Mouse (Mus musculus) limb, embryonic 12.5 days (tissue): ENCODE data around the gene P3h2. TPM values are rescaled to one million over a fixed set of nuclear protein-coding genes. Genes with fewer than 3 reads are reported as not detected.

Source experiments
- ATAC-seq: fragments of 200-750 bp; cut with Nextera tagmentation; 2 replicates; pipeline ENCODE4 v1.8.0; 2017; ENCODE audit warnings: low read depth, moderate TSS enrichment; ENCODE audit not compliant: insufficient number of reproducible peaks, insufficient read depth, low FRiP score, low TSS enrichment
- H3K27ac ChIP-seq: fragments of 300-500 bp; sonication (generic); 2 replicates; pipeline ENCODE4 v1.5.1; 2016; ENCODE audit warnings: mild to moderate bottlenecking, moderate library complexity
- H3K27me3 ChIP-seq: fragments of 300-500 bp; sonication (generic); 2 replicates; pipeline ENCODE4 v1.6.1; 2016; ENCODE audit warnings: mild to moderate bottlenecking, moderate library complexity
- H3K36me3 ChIP-seq: fragments of 300-500 bp; sonication (generic); 2 replicates; pipeline ENCODE4 v1.6.1; 2016; ENCODE audit warnings: mild to moderate bottlenecking, moderate library complexity
- H3K4me1 ChIP-seq: fragments of 300-500 bp; sonication (generic); replicated peaks from 2 replicates; pipeline ENCODE4 v1.6.1; 2016
- H3K4me2 ChIP-seq: fragments of 300-500 bp; sonication (generic); 2 replicates; pipeline ENCODE4 v1.6.1; 2016; ENCODE audit warnings: mild to moderate bottlenecking, moderate library complexity
- H3K4me3 ChIP-seq: fragments of 300-500 bp; sonication (generic); replicated peaks from 2 replicates; pipeline ENCODE4 v1.5.1; 2016; ENCODE audit warnings: mild to moderate bottlenecking
- H3K9ac ChIP-seq: fragments of 300-500 bp; sonication (generic); replicated peaks from 2 replicates; pipeline ENCODE4 v1.6.1; 2016; ENCODE audit warnings: mild to moderate bottlenecking, moderate library complexity
- H3K9me3 ChIP-seq: fragments of 300-500 bp; sonication (generic); 2 replicates; pipeline ENCODE4 v1.6.1; 2016; ENCODE audit warnings: mild to moderate bottlenecking, moderate library complexity
- WGBS: fragments of 180-500 bp; shearing (Covaris S2); methylation state at CpG from one replicate; pipeline ENCODE4 v1.1.7; 2016; 5-methylcytosine and 5-hydroxymethylcytosine counted together
- polyA plus RNA-seq: library from polyadenylated mRNA; unstranded; fragments of >200 nt; fragmentation: Nextera tagmentation; extraction: Ambion mirVana; gene quantifications from 2 replicates; pipeline ENCODE4 v1.2.1, GENCODE M21; 2016

P3h2 gene
- polyA plus RNA-seq, 1 experiment from 2014 or later, result 2.0 TPM

DNA sequence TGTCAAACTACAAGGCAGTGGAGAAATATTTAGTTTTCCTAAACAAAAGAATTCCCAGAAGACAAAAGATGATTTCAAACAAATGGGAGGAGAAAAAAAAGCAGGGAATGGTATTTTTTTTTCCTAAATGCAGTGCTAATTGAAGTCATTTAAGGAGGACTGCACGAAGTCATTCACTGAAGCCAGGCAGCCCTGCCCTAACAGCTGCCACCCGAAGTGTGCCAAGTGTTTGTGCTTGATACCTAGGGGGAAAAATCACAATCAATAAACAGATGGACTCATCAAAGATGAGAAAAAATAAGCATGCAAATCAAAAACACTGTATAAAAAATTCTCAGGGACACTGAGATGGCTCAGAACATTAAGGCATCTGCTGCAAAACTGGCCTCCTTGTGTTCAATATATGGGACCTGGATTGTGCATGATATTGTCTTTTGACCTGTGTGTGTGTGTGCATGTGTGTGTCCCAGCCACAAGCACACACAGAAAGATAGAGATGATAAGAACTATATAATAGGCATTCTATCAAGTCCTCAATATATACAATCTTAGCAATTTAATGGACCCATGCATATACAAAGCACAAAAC lies 76.1 kb downstream of the P3h2 start:
- Histone ChIP-seq H3K4me1 (peaks cover 4% of the 10 kb centered on the region), H3K27me3 (no peaks in the 10 kb centered on the region), H3K27ac (no peak overlapping the region), H3K36me3 (no peaks in the 10 kb centered on the region), H3K9me3 (no peaks in the 10 kb centered on the region), H3K9ac (no peak overlapping the region), H3K4me2 (no peak overlapping the region), H3K4me3 (no peak overlapping the region)
- WGBS, result 77% methylated on average over 2 of the region's 2 CpGs
- no peak for ATAC-seq

DNA sequence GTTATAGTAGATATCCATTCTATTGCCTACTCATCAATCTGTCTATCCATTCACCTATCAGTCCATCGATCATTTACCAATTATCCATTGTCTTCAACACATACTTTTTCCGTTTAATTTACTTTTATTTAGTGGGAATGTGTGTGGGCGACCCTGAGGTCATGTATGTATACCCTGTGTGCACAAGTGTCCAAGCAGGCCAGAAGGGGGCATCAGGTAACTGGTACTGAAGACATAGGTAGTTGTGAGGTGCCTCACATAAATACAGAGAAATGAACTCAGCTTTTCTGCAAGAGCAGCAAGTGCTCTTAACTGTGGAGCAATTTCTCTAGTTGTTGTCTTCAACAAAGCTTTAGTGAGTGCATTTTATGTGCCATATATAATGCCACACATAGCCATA lies 79.2 kb downstream of the P3h2 start:
- ATAC-seq, result no peak
- Histone ChIP-seq H3K4me2 (no peak overlapping the region), H3K4me1 (peaks cover 16% of the 10 kb centered on the region), H3K4me3 (no peak overlapping the region), H3K27me3 (no peaks in the 10 kb centered on the region), H3K36me3 (no peaks in the 10 kb centered on the region), H3K27ac (no peak overlapping the region), H3K9me3 (no peaks in the 10 kb centered on the region), H3K9ac (no peak overlapping the region)
- 78% methylated on average over 3 of the region's 3 CpGs for WGBS

DNA sequence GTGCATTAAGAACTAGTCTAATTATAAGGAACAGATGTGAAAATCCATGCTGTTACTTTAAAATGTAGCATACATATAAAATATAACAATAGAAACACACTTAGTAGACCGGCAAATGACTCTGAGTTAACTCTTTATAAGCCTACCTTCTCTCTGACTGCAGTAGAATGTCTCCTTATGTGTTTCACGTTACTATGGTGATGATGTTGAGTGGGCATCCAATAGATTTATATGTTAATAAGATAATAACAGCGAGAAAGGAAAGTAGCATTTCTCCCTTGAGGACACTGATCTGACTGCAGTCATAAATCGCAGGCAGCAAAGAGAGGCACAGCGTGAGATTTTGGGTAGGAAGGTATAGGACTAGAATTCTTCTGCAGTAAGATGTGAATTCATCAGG lies 81.0 kb downstream of the P3h2 start:
- Histone ChIP-seq H3K9ac (no peak overlapping the region), H3K4me3 (no peak overlapping the region), H3K4me1 (peaks cover 16% of the 10 kb centered on the region), H3K27ac (no peak overlapping the region), H3K4me2 (no peak overlapping the region), H3K9me3 (no peaks in the 10 kb centered on the region), H3K27me3 (no peaks in the 10 kb centered on the region), H3K36me3 (no peaks in the 10 kb centered on the region)
- no peak for ATAC-seq
- 68% methylated on average over 5 of the region's 5 CpGs for WGBS

DNA sequence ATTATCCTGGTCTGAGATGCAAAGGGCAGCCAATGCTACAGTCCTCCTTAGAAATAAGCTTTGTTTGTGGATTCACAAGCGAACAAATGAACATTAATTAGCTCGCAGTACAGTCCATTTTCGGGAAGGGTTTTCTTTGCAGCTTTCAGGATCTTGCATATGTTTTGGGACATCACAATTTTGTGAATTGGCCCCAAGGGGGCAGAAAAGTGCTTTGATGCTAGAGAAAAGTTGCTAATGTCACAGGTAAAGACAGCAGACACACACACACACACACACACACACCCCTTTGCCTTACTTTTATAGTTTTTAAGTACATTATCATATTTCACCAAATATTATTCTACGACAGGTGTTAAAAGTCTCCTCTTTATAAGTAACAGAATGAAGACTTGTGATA lies 82.2 kb downstream of the P3h2 start:
- H3K27ac ChIP-seq, result no peak overlapping the region
- peaks cover 16% of the 10 kb centered on the region for H3K4me1 ChIP-seq
- no peak overlapping the region for H3K4me3 ChIP-seq
- ATAC-seq, result no peak
- 80% methylated on average over 4 of the region's 4 CpGs for WGBS
- H3K27me3 ChIP-seq, result no peaks in the 10 kb centered on the region
- H3K9me3 ChIP-seq, result no peaks in the 10 kb centered on the region
- no peak overlapping the region for H3K9ac ChIP-seq
- H3K4me2 ChIP-seq, result no peak overlapping the region
- no peaks in the 10 kb centered on the region for H3K36me3 ChIP-seq

DNA sequence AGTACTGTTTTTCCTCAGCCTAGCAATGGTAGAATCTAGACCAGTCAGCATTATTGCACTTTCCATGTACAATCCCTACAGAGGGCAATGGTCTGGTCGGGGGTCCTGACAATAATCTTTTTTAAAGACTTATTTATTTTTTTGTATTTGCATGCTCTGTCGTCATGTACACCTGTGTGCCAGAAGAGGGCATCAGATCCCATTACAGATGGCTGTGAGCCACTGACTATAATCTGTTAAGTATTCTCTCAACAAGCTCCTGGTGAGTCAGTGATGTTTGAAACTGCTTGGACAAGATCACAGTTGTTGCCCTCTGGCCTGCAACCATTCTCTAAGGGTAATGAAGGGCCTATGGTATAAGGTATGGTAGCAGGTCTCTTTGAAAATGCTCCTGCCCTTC lies 83.8 kb downstream of the P3h2 start:
- no peak overlapping the region for H3K4me2 ChIP-seq
- H3K27ac ChIP-seq, result no peak overlapping the region
- H3K36me3 ChIP-seq, result no peaks in the 10 kb centered on the region
- H3K9ac ChIP-seq, result no peak overlapping the region
- 62% methylated on average over 2 of the region's 2 CpGs for WGBS
- ATAC-seq, result no peak
- no peak overlapping the region for H3K4me3 ChIP-seq
- no peaks in the 10 kb centered on the region for H3K27me3 ChIP-seq
- no peaks in the 10 kb centered on the region for H3K9me3 ChIP-seq
- H3K4me1 ChIP-seq, result peaks cover 16% of the 10 kb centered on the region

DNA sequence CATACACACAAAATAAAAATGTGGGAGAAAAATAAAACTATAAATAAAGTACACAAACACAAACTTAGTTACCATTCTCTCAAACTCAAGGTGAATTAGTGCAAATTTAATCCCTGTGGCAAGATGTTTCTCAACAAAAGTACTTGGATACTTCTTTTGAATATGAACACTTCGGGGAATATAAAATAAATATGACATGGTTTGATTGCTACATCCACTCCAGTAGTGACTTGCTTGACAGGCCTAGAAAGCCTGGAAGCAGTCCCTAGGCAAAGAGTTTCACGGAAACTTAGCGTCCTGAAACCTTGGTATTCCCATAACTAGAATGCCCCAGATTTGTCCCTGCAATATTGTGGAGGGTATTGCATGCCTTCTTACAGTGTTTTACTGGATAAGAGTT lies 99.8 kb downstream of the P3h2 start:
- Histone ChIP-seq H3K4me2 (no peak overlapping the region), H3K4me3 (no peak overlapping the region), H3K9ac (no peak overlapping the region), H3K9me3 (no peaks in the 10 kb centered on the region), H3K27me3 (no peaks in the 10 kb centered on the region), H3K36me3 (no peaks in the 10 kb centered on the region), H3K27ac (no peak overlapping the region), H3K4me1 (no peaks in the 10 kb centered on the region)
- ATAC-seq, result no peak
- 93% methylated on average over 3 of the region's 3 CpGs for WGBS

DNA sequence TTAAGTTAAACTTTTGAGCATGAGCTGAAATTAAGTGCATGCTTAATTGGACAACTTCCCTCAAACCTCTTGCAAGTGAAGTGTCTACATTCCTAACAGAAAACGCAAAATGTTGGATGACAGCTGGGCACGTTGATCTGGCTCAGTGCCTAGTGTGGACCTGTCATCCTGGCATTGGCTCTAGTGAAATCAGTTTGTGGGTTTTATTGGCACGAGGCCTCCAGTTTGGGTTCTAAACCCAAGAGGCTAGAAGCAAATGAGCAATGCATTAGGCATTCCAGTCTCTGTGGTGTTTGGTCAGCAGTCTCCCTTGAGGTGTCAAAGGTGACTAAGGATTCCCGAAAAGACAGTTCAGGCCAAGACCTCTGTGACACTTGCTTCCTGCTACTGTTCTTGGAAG lies 102.3 kb downstream of the P3h2 start:
- 78% methylated on average over 4 of the region's 4 CpGs for WGBS
- no peak for ATAC-seq
- H3K36me3 ChIP-seq, result no peaks in the 10 kb centered on the region

DNA sequence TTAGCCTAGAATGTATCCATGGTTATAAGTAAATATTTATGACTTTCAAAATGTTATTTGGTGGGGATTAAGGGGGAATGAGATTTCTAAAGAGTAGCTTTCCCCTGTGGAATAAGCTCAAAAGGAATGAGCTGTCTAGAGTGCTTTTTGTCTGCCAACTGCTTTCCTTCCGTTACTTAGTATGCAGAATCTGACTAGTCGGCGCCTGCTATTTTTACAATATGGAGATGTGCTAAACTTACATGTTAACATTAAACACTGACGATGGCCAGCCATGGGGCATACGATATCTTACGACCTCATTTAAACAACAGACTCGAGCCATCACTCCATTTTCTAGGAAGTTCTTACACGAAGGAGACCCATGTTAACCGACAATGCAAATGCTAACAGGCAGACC lies 102.7 kb downstream of the P3h2 start:
- H3K27me3 ChIP-seq, result no peaks in the 10 kb centered on the region
- no peak overlapping the region for H3K9ac ChIP-seq
- no peak overlapping the region for H3K4me2 ChIP-seq
- H3K36me3 ChIP-seq, result no peaks in the 10 kb centered on the region
- no peak overlapping the region for H3K4me3 ChIP-seq
- H3K4me1 ChIP-seq, result no peaks in the 10 kb centered on the region
- H3K27ac ChIP-seq, result no peak overlapping the region
- H3K9me3 ChIP-seq, result no peaks in the 10 kb centered on the region
- no peak for ATAC-seq
- 82% methylated on average over 9 of the region's 9 CpGs for WGBS

More for the DNA sequence above, 102.3 kb downstream of the P3h2 start:
- no peak overlapping the region for H3K9ac ChIP-seq
- no peak overlapping the region for H3K4me2 ChIP-seq
- no peaks in the 10 kb centered on the region for H3K27me3 ChIP-seq
- H3K27ac ChIP-seq, result no peak overlapping the region
- H3K9me3 ChIP-seq, result no peaks in the 10 kb centered on the region
- H3K4me3 ChIP-seq, result no peak overlapping the region
- no peaks in the 10 kb centered on the region for H3K4me1 ChIP-seq

DNA sequence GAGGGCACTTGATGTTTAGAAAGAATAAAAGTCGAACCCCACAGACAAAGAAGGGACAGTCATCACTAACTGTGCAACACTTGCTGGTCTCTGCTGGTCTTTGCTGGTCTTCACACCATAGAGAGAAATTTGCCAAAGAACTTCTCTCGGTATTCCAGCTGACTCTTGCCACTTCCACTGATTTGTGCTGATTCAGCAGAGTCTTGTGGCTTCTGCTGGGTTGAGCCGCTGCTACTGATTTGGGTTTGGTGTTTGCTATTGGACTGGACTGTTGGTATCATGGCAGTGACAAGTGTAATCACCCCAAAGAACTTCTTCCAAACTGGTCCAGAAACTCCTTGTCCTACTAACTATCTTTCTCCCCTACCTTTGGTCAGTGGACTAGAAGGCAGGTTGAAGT lies 111.0 kb downstream of the P3h2 start:
- no peak overlapping the region for H3K4me3 ChIP-seq
- 0 out of 2 replicates have a peak, but pooled peaks cover 3% of the 10 kb centered on the region for H3K36me3 ChIP-seq
- H3K4me2 ChIP-seq, result no peak overlapping the region
- 89% methylated on average over 3 of the region's 3 CpGs for whole genome bisulfite sequencing
- H3K4me1 ChIP-seq, result no peaks in the 10 kb centered on the region
- H3K9me3 ChIP-seq, result no peaks in the 10 kb centered on the region
- H3K9ac ChIP-seq, result no peak overlapping the region
- H3K27ac ChIP-seq, result no peak overlapping the region
- ATAC-seq, result no peak
- H3K27me3 ChIP-seq, result no peaks in the 10 kb centered on the region

DNA sequence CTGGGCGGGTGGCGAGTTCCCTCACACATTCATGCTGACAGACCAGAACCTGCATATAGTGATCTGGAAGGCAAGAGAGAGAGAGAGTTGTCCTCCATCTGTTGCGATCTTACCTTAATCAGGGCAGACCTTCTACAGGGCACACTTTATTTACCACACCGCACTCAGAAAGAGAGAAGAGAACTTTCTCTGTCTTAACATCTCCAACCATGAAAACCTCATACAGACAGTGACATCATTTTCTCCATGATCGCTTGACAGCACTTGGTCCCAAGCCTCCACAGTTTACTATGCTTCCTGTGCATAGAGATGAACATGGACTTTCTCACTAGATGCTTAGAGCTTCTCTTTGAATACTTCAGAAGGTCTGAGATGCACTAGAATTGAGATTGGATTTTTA lies 118.4 kb downstream of the P3h2 start:
- ATAC-seq, result no peak
- Histone ChIP-seq H3K27ac (no peak overlapping the region), H3K4me3 (no peak overlapping the region), H3K36me3 (peaks cover 7% of the 10 kb centered on the region; the same call in 1 of the 2 replicates), H3K4me1 (no peaks in the 10 kb centered on the region), H3K27me3 (no peaks in the 10 kb centered on the region), H3K4me2 (no peak overlapping the region), H3K9me3 (no peaks in the 10 kb centered on the region), H3K9ac (no peak overlapping the region)
- 92% methylated on average over 5 of the region's 5 CpGs for WGBS

DNA sequence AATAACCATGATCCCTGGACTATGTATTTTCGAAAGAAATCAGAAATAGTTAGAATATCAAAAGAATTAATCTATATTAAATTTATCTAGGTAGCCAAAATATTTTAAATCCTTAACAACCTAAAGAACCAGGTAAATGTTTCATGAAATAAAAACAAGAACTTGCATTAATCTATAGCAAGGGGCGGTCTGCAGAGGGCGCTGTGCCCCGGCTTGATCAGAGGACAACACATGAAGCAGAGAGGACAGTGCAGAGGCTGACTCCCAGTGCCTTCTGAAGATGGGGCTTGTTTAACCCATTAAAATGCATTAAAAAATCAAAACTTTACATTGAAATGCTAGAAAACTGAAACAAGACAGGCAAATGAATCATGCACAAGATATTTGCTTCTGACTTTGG lies 121.9 kb downstream of the P3h2 start:
- no peaks in the 10 kb centered on the region for H3K4me1 ChIP-seq
- no peak for ATAC-seq
- H3K36me3 ChIP-seq, result peaks cover 3% of the 10 kb centered on the region; the same call in 1 of the 2 replicates
- 38% methylated on average over 4 of the region's 4 CpGs for WGBS
- no peaks in the 10 kb centered on the region for H3K27me3 ChIP-seq
- H3K27ac ChIP-seq, result no peak overlapping the region
- H3K9ac ChIP-seq, result no peak overlapping the region
- H3K4me3 ChIP-seq, result no peak overlapping the region
- no peak overlapping the region for H3K4me2 ChIP-seq
- H3K9me3 ChIP-seq, result no peaks in the 10 kb centered on the region

DNA sequence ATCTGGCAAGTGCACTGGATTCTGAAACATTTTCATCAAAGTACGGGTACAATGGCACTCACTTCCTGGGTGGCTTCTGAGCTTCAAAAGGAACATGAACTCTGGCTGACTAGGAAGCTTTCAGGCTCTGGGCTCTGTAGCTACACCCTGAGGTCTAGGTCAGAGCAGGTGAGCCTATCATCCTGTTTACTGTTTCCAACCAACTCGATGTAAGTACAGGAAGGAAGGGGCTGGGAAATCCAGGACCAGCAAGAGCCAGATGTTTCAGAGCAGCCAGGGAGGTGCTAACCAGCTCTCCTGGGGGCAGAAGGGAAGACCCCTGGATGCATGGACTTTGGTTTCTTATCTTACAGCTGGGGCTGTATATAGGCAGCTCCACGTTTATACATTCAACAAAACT lies 126.5 kb downstream of the P3h2 start:
- Histone ChIP-seq H3K9me3 (no peaks in the 10 kb centered on the region), H3K4me3 (no peak overlapping the region), H3K27me3 (no peaks in the 10 kb centered on the region), H3K36me3 (no peaks in the 10 kb centered on the region), H3K4me1 (no peaks in the 10 kb centered on the region), H3K27ac (no peak overlapping the region), H3K4me2 (no peak overlapping the region), H3K9ac (no peak overlapping the region)
- 59% methylated on average over 3 of the region's 3 CpGs for WGBS
- ATAC-seq, result no peak
